Mouse (Mus musculus): ENCODE results near the gene Ascc3.
A peak's percentile ranks its signal among the peaks of the same experiment; 100 is the strongest.

Gene Ascc3

DNA sequence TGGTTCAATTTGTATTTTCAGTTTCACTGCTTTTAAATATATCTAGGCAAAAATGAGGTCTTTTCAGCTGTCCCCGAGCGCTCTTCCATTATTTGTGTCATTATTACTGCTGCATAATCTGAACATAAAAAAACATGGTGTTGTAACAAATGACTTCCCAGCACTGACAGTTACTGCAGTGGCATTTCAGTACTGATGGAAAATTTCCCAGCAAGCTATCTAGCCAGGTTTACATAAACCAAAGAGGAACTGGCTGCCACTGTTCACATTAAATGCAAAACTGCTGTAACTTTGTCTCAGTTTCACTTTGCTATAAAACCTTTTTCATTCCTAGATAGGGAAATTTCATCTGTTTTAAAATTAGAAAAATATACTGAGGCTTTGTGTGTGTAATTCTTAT is 170.5 kb downstream of the Ascc3 start:
- peak in 1 of 2 experiments; percentile 13 for DNase-seq (ENCODE audit: low spot score in 2 of 2)

DNA sequence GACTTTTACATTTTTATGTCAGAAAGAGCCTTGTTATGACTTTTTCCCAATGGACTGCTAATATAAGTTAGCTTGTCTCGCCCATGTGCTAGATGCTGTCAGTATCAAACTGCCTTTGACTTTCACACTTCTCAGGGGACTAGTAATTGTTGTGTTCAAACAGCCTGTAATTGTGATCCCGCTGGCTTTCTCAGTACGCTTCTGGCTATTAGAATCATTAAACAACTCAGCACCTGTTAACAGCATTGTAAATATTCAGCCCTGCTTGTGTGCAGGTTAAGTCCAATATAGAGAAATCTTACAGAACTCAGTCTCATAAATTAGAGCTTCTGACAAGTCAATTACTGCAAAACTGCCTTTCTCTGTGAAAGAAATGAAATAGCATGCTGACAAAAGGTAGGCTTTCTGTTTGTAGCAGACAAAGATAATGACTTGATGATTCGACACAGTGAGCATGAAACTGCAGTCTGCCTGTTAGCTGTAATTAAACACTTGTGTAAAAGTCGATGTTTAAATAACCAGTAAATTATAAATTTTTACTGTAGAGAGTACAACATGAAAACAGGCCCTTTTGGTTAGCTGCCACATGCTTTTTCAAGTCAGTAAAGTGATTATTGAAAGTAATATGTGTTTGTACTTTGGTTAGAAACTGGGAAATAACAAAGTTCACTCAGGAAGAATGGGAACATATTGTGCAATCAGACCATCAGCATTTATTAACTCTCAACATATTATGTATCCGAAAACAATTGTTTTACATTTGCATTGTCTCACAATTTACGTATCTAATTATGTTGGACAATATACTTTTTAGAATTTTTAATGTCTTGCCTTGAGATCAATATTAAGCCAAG is 171.2 kb downstream of the Ascc3 start:
- DNase-seq (ENCODE audit: low spot score in 2 of 2), result no peak

DNA sequence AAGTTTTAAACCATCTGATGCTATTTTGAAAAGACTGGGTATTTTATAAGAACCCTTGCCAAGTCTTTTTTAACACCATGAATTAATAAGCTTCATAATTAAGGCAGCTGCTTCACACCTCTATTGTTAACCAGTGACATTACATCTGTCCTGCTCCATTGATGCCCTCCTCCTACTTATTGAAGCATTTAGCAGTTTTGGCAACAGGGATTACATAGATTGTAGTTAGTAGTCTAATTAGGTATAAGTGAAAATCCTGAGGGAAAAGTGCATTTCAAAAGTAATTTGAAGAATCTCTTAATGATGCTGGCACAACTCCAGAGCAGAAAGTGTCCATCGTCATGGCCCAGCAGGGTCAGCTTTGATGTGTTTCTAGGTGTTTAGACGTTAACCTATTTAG is 180.3 kb downstream of the Ascc3 start:
- DNase-seq (ENCODE audit: low spot score in 2 of 2), result no peak

DNA sequence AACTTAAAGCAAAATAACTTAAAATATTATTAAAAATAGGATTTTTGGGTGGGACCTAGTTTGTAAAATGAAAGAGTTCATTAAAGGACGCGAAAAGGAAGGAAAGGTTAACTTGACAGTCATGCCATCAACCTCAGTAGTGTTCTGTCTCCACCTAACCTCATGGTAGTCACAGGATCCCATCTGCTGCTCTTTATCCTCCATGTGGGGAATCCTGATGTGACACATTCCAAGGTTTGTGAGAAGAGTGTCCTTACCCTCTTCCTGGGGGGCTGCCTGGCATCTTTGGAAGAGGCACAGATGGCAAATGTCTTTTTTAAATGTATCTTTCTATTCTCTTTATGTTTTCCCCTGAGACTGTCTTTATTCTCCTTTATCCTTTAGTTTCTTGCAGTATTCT is 181.4 kb downstream of the Ascc3 start:
- no peak for DNase-seq (ENCODE audit: low spot score in 2 of 2)

DNA sequence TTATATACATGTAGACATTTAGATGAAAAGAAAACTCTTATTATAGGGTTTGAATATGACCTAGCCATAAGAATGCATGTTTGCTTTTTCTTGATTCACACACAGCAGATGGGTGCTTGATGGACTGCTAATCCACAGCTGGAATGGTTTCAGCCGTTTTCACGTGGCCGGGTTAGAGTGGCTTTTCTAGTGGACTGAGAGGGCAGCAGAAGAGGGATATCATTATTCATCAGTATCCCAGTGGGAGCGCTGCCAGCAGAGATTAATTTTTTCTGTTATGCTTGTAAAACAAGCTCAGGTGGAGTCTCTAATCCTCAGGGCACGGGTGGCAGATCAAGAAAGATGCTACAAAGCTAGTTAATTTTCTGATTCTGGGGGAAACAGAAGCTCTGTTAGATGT is 200.4 kb downstream of the Ascc3 start:
- DNase-seq (ENCODE audit: low spot score in 2 of 2), result no peak

DNA sequence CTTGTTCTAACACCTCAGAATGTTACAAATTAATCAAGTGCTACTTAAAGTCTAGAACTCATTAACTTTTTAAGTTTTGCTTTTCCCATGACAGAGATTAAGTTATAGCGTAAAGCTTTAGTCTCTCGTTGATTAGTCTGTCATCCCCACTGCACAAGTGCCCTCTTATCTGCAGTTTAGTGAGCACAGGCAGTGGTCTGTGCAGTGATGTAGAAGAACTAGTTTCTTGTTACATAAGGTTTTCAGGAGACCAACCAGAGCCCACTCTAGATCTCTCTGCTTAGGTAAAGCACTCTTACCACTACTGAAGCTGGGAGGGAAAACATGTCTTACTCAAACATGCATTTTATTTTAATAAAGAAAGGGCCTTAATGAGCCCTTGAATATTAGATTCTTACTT is 209.1 kb downstream of the Ascc3 start:
- no peak for DNase-seq (ENCODE audit: low spot score in 2 of 2)

DNA sequence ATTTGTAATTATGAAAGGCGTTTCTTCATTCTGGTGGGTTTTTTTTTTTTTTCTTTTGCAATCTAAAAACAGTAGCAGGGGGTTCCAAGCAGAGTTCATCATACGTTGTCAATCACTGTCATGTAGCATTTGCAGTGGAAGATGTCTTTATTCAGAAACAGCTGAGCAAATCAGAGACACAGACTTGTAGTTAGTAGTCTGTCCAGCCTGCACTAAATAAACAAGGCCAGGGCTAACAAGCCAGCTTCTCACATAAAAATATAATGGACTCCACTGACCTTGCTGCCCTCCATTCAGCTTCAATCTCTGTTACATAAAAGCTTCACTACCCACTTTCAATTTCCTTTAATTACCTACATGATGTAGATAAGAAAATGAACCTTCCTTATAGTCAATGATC is 209.9 kb downstream of the Ascc3 start:
- no peak for DNase-seq (ENCODE audit: low spot score in 2 of 2)

DNA sequence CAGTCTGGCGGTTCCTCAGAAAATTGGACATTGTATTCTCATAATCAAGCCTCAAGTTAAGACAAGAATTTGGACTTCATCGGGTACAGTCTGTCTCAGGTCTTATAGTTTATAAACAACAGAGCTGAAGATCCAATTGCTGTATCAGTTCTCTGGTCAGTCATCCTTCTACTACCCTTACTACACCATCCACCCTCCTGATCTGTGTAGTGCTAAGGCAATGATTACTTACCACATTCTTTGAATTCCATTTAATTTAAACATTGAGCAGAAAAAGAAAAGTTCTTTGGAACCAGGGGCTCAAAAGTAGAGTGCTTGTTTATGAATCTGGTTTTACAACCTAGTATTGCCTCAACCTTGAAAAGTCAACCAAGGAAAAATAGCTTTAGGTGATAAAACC is 213.7 kb downstream of the Ascc3 start:
- DNase-seq (ENCODE audit: low spot score in 2 of 2), result no peak

DNA sequence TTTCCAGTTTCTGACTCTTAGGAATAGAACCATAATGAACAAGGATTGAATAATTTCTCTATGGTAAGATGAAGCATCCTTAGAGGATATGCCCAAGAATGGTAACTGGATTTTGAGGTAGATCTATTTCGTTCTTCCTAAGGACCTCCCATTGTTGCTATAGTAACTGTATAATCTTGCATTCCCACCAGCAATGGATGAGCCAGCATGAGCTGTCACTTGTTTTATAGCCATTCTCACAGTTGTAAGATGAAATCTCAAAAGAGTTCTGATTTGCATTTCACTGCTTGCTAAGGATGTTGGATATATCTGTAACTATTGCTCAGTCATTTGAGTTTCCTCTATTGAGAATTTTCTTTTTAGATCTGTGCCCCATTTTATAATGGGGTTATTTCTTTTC is 229.9 kb downstream of the Ascc3 start:
- DNase-seq (ENCODE audit: low spot score in 2 of 2), result no peak

DNA sequence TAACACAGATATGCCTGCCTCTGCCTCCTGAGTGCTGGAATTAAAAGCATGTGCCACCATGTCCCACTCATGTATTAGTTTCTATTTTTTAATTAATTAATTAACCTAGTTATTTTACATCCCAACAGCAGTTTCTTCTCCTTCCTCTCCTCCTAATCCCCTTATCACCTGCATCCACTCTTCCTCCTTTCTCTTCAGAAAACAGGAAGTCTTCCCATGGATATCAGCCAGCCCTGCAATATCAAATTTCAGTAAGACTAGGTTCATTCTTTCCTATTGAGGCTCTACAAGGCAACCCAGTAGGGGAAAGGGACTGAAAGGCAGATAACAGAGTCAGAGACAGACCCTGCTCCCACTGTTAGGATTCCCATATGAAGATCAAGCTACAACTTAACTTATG is 234.4 kb downstream of the Ascc3 start:
- no peak for DNase-seq (ENCODE audit: low spot score in 2 of 2)

DNA sequence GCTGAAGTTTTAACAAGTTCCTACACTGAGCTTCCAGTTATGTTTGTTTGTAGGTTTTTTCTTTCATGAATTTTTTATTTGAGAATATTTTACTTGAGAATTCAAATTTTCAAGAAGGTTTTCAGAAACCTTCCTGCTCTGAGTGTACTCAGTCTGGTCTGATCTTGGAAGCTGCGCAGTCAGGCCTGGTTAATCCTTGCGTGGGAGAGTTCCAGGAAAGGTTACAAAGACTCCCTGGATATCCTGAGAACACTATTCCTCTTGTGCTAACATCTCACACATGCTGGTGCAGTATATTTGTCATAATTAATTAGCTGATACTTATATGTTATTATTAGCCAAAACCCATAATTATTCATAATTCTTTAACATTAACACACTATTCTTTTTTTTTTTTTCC is 242.1 kb downstream of the Ascc3 start:
- no peak for DNase-seq (ENCODE audit: low spot score in 2 of 2)

DNA sequence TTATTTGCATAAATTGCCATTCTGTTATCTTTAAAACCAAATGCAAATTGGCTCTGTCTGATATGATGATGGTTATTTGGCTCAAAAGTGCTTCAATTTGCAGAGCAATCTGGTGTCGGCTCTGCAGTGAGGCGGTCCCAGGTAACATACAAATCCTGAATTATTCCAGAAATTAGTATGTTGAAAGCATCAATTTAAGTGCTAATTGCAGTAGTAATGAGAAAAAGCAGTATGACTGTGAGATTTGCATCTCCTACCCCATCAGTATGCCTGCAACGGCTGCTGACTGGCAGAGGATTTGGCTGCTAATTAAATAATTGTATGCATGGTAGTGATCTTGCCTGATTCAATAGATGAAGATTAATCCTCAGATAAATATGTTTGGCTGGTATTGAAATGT is 250.9 kb downstream of the Ascc3 start:
- DNase-seq (ENCODE audit: low spot score in 2 of 2), result no peak

DNA sequence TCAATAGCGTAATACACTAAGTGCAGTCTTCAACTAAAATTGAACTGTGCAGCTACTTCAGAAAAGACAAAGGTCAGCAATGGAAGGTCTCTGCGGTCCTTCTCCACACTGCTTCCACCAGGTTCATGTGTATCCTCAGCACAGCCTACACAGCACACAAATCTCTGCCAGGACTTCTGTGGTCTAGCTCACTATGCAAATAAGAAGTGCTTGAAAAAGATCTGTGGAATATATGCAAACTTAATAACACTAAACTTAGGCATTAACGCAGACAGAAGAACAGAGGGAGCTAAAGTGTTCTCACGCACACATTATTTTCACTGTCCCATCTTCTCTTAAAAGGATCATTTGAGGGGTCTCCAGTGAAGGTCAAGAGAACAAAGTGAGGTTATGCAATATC is 275.7 kb downstream of the Ascc3 start:
- DNase-seq (ENCODE audit: low spot score in 2 of 2), result no peak

DNA sequence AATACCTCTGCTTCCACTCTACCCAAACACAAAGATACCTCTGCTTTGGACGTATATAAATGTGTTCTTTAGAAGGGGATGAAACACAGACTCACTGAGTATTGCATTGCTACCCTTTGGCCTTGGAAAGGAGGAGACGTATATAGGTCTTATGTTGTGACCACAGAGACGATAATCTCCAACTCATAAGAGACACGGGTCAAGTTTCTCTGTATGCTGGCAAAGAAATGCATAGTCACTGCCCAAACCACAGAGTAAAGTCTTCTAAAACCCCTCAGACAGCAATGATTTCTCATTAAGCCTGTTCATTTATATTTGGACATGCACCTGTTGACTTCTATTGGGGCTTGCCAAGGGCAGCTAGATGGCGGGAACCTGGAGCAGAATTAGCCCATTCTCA is 284.5 kb downstream of the Ascc3 start:
- DNase-seq (ENCODE audit: low spot score in 2 of 2), result no peak

DNA sequence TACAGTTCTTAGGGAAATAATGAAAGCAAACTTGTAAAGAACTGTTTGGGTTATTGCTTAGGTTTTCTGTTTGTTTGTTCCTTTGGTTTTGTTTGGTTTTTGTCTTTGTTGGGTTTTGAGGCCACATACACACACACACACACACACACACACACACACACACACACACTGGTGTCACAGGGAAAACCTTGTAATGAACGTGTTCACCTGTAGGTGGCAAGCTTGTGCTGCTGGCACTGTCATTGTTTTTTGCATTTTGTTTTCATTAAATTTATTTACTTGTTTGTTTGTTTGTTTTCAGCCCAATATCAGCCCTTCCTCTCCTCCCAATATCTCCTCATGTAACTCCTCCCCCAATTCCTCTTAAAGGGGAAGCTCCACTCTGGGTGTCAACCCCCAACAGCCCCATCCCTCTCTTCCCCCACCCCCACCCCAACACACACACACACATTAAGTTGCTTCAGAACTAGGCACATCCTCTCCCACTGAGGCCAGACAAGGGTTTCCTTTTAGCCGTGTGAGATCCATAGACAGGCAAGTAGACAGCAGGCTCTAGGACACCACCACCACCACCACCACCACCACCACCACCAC is 289.1 kb downstream of the Ascc3 start:
- DNase-seq (ENCODE audit: low spot score in 2 of 2), result no peak

DNA sequence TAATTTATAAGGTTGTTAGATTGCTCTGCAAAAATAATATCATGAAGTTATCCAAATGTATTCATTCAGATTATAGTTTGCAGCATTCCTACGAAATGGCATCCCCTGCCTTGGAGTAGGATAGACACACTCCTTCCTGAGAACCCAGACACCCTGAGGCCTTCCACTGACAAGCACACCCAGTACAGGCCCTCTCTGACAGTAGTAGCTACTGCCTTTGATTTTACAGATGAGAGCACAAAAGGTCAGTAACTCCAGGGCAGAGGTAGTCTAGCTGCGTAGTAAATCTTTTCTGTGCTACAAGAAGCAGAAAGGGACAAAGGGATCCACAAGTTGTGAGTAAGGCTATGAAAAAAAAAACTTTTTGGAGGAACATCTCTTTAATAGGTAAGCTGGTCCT is 289.9 kb downstream of the Ascc3 start:
- DNase-seq (ENCODE audit: low spot score in 2 of 2), result no peak

DNA sequence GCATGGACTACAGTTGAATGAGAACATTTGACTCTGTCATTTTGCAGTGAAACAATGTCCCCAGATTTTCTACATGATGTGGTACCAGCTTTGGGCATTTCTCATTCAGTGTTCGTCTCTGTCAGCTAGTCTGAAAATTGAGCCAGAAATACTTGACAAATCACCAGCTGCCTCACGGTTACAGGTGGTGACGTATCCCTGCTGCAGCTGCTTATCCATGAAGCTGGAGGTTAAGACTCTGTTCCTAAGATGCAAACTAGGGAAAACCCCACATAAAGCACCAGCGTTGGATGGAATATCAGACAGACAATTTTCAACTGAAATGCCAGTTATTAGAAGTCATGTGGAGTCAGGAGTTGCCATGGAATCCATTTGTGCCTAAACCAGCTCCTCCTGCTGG is 293.8 kb downstream of the Ascc3 start:
- DNase-seq (ENCODE audit: low spot score in 2 of 2), result no peak

DNA sequence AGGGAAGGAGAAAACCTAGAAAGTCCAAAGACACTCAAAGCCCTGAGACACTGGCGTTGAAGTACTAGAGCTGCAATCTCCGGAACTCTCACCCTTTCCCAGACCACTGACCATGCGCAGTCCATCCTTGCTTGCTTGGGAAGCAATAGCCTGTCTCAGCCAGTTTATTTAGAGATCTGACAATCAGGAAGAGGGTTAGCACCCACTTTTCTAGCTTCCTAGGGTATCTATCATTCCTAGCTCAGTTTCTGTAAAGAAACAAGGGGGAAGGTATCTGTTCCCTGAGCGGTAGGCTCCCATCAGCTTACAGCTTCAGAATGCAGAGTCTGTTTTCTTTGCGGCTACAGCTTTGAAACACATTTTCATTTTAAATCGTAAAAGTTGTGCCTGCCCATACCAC is 298.2 kb downstream of the Ascc3 start:
- no peak for DNase-seq (ENCODE audit: low spot score in 2 of 2)

DNA sequence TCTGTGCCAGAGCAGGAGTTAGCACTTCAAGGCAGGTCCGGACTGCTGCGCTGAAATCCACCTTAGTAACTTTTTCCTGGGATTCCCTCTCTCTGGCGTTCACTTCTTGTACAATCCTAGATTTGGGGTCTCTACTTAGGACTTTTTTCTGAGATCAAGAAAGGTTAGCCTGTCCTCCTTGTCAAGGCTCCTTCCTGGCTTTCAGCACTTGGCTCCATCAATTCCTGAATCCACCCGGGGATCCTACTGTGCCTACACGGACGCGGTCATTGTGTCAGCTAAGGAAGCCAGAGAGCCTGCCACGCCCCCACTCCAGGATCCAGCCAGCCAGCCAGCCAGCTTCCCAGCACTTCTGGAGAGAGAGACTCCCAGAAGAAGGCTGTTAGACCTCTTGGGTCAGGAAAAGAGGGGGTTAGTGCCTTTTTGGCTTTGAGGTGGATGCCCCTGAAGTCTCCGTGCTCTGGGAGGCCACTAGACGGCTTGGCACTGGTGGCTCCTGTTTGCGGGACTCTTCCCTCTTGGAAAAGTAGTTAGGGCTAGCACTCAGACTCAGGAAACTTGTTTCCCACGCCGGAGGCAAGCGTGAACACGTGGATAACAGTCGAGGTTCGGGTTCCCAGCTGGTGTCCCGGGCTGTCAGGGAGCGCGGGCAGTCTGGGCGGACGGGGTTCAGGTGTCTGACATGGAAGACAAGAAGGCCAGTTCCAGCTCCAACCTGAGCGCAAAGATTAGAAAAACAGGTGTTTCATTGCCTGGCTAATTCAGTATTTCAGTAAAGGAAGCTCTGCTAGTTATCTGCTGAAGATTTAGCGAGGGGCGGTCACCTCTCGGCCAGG is 299.6 kb downstream of the Ascc3 start:
- DNase-seq (ENCODE audit: low spot score in 2 of 2), result no peak

DNA sequence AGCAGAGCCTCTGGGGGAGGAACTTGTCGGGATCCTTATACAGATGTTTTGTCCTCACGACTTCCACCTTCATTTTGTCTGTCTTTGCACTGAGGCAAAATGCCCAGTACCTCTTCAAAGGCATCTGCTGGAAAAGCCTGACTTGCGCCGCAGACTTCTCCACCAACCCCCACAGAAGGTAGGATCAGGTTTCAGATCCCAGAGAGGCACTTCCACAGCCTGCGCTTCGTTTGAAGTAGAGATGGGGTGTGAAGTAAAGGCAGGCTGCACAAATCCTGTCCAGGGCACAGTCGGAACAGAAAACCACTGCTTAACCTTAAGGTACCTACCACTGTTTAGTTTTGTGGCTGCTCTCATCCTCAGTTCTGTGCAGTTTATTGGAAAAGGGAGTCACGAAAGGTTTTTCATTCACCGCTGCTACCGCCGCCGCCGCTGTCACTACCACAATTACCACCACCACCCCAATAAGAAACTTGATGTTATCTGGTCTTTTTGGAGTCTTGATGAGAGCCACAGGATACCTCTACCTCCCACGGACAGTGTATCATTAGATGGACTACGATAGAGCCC is 300.4 kb downstream of the Ascc3 start:
- no peak for DNase-seq (ENCODE audit: low spot score in 2 of 2)

DNA sequence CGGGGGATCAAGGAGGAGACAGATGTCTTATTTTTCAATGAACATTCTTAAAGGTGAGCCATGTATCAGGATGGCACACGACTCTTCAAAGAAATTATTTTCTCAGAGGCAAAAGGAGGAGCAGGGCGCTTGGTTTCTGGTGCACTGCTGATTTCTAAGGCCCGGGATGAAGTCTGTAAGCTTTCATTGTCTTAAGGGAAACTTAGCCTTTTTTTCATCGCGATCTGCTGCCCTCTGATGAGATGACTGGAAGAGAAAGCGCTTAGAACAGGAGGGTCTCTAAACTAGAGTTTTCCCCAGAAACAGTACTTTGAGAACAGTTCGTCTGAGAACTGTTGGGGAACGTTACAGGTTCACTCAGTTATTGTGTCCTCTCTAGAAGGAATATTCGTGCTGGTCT is 301.1 kb downstream of the Ascc3 start:
- no peak for DNase-seq (ENCODE audit: low spot score in 2 of 2)

Data from spleen, postnatal 36 days (tissue).